In genomic region chr4:82383991-82384731, GRCm38 (mm10) we compare ENCODE assay signal across 8 mouse cellular contexts.
DNase-seq lines count a peak whose midpoint lies in the region; ATAC-seq lines count a peak whose summit lies in the region.

No protein-coding gene starts in this region.

- no peak overlapping the region for H3K4me3 ChIP-seq in heart, embryonic 11.5 days (ENCODE audit: low read depth, low read length)
- H3K4me3 ChIP-seq in intestine, embryonic 16.5 days (ENCODE audit: low read length) = no peak overlapping the region
- no peak overlapping the region for H3K4me3 ChIP-seq in stomach, embryonic 16.5 days (replicated peaks; ENCODE audit: low read length)

- no peaks in the 10 kb centered on the region for H3K36me3 ChIP-seq in heart, embryonic 11.5 days (ENCODE audit: control insufficient read depth, insufficient read depth, low read length)
- no peaks in the 10 kb centered on the region for H3K36me3 ChIP-seq in intestine, embryonic 16.5 days (ENCODE audit: control insufficient read depth, insufficient read depth, low read length)
- H3K36me3 ChIP-seq in stomach, embryonic 16.5 days (ENCODE audit: control insufficient read depth, insufficient read depth, low read length) = no peaks in the 10 kb centered on the region

- H3K4me2 ChIP-seq in heart, embryonic 11.5 days = no peak overlapping the region
- H3K4me2 ChIP-seq in intestine, embryonic 16.5 days (ENCODE audit: low read depth, low read length) = no peak overlapping the region
- H3K4me2 ChIP-seq in stomach, embryonic 16.5 days (ENCODE audit: low read depth, low read length) = no peak overlapping the region

- no peaks in the 10 kb centered on the region for H3K27me3 ChIP-seq in heart, embryonic 11.5 days (ENCODE audit: control insufficient read depth, insufficient read depth, low read length)
- no peaks in the 10 kb centered on the region for H3K27me3 ChIP-seq in intestine, embryonic 16.5 days (replicated peaks; ENCODE audit: control insufficient read depth, insufficient read depth, low read length)
- no peaks in the 10 kb centered on the region for H3K27me3 ChIP-seq in stomach, embryonic 16.5 days (ENCODE audit: control insufficient read depth, insufficient read depth, low read length)

- peak overlapping the region; percentile 41 for H3K27ac ChIP-seq in heart, embryonic 11.5 days (ENCODE audit: low read depth, low read length)
- H3K27ac ChIP-seq in intestine, embryonic 16.5 days (ENCODE audit: low read length) = peak overlapping the region; percentile 39
- peak overlapping the region; percentile 25; the same call in 1 of the 2 replicates for H3K27ac ChIP-seq in stomach, embryonic 16.5 days (ENCODE audit: low read length)

- no peak overlapping the region for H3K9ac ChIP-seq in heart, embryonic 11.5 days (ENCODE audit: low read depth, low read length)
- no peak overlapping the region for H3K9ac ChIP-seq in intestine, embryonic 16.5 days (ENCODE audit: low read depth, low read length)
- H3K9ac ChIP-seq in stomach, embryonic 16.5 days (ENCODE audit: low read length) = no peak overlapping the region

- WGBS in heart, embryonic 11.5 days (ENCODE audit: insufficient replicate concordance) = 44% methylated on average over 11 of the region's 11 CpGs
- WGBS in intestine, embryonic 16.5 days = 52% methylated on average over 11 of the region's 11 CpGs
- 50% methylated on average over 11 of the region's 11 CpGs for WGBS in stomach, embryonic 16.5 days

- DNase-seq in heart, adult 8-10 months (ENCODE audit: low spot score) = no peak
- DNase-seq in right cerebral cortex, postnatal 10 days (ENCODE audit: low spot score in 2 of 2) = peak; percentile 55 to 67
- no peak for DNase-seq in right cerebral cortex, adult 18-20 months
- no peak for DNase-seq in yolk sac, embryonic 10.5 days (ENCODE audit: low spot score)
- DNase-seq in left cerebral cortex, adult 11 months (ENCODE audit: low spot score) = no peak

- H3K9me3 ChIP-seq in heart, embryonic 11.5 days (replicated peaks; ENCODE audit: control insufficient read depth, low read length) = no peaks in the 10 kb centered on the region
- no peaks in the 10 kb centered on the region for H3K9me3 ChIP-seq in intestine, embryonic 16.5 days (ENCODE audit: control insufficient read depth, low read length)
- no peaks in the 10 kb centered on the region for H3K9me3 ChIP-seq in stomach, embryonic 16.5 days (replicated peaks; ENCODE audit: control insufficient read depth, low read length)

- H3K4me1 ChIP-seq in heart, embryonic 11.5 days (ENCODE audit: control insufficient read depth, insufficient read depth, low read length) = peaks cover 41% of the 10 kb centered on the region
- H3K4me1 ChIP-seq in intestine, embryonic 16.5 days (ENCODE audit: control insufficient read depth, insufficient read depth, low read length) = peaks cover 32% of the 10 kb centered on the region
- H3K4me1 ChIP-seq in stomach, embryonic 16.5 days (ENCODE audit: control insufficient read depth, insufficient read depth, low read length) = peaks cover 22% of the 10 kb centered on the region

- ATAC-seq in heart, embryonic 11.5 days (replicated peaks; ENCODE audit: insufficient number of reproducible peaks, low FRiP score, low TSS enrichment) = no peak
- ATAC-seq in intestine, embryonic 16.5 days = peak; percentile 14; the same call in 1 of the 2 replicates
- ATAC-seq in stomach, embryonic 16.5 days (ENCODE audit: insufficient read depth, low FRiP score) = peak; percentile 64

Comparison
In these comparisons a context has a peak if more than half of its experiments do, and no peak if none do; other contexts are left out.
1. DNase-seq: peak in right cerebral cortex, postnatal 10 days (2 of 2); none in heart, adult 8-10 months (single experiment), right cerebral cortex, adult 18-20 months (single experiment), yolk sac, embryonic 10.5 days (single experiment) and left cerebral cortex, adult 11 months (single experiment).
2. Peak in every context shown above with its lines, with median percentiles within 50 percentile points of each other: H3K27ac ChIP-seq.